Mouse (Mus musculus) spleen, postnatal 36 days (tissue): ENCODE results near the gene Gm20605.

Experiments
- DNase-seq, 2 experiments: peaks; one replicate each; pipeline ENCODE4 v3.0.0; 2022; ENCODE audit warnings: low spot score in 2 of 2, mixed read lengths in 1 of 2

The Gm20605 gene

GRCm38 (mm10) chr5:137649669-137650571 lies 20.9 kb downstream of the Gm20605 start:
- DNase-seq = no peak

DNA sequence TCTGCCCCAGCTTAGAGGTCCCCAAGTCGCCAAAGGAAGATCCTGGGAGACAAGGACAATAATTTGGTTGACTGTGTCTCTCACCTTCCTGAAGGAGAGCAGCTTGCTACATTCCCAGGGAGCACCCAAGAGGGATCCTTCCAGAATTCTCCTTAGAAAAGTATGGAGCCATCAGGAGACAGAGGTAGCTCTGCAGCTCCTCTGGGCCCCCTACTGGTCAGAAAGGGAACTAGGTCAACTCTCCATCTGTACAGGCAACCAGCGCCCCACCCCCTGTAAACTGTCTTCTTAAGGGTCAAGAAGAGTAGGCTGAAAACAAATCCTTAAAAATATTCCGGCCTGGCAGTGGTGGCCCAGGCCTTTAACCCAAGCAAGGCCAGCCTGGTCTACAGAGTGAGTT lies 23.5 kb downstream of the Gm20605 start:
- peak in 1 of 2 experiments; percentile 59 for DNase-seq

DNA sequence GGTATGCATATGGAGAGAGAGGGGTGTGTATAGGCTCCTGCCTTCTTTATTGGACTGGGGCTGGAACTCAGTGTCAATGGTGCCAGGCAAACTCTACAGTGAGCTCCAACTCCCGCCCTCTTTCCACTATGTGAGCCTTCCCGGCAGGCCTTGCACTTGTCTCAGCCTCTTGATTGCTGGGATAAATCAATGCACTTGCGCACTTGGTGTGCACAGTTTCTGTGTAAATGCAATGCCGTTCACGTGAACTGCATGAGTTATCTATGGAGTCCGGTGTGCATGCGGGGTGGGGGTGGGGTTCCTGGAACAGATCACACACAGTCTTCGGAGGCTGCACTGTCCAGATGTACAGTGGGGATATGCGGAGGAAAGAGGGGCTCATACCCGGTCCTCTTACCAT lies 24.4 kb downstream of the Gm20605 start:
- DNase-seq = no peak

GRCm38 (mm10) chr5:137654746-137655145 lies 25.8 kb downstream of the Gm20605 start:
- DNase-seq = no peak

DNA sequence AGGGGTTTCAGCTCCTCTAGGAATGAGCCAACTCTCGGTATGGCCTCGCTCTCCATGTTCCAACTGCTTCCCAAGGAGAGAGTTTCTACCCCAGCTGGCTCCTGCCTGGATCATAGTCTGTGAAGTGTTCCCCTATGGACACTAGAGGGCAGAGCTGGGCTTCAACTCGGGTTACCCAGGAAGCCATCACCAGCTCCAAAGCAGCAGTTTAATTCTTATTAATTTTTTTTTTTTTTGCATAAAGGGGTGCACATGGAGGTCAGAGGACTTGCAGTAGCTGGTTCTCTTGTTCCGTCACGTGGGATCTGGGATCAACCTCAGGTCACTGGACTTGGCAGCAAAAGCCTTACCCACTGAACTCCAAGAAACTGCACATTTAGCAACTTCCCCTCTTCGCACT lies 28.0 kb downstream of the Gm20605 start:
- peak; percentile 44 to 64 for DNase-seq

DNA sequence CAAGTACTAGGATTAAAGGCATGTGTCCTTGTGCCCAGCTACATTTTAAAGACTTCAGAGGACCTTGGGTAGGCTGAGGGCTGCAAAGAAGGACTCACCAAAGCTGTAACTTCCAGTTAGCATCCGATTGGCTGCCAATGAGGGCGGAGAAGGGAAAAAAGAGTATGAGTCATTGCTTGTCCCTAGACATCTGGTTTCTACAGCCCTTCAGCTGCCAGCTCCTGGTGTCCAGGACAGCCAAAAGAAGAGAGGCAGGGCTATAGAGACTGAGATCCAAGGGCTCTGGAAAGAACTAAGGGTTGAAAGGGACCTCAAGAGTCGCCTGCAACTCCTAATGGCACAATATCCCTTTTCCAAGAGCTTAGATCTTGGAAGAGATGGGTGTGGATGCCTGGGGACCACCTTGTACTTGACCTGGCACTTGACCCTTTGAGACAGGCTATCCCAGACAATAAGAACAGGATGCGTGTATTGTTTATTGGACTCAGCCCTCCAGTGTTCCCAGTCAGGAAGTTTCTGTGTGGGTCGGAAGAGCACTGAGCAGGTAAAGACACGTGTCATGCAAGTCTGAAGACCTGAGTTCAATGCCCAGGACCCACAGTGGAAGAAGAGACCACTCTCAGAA lies 31.2 kb downstream of the Gm20605 start:
- no peak for DNase-seq

DNA sequence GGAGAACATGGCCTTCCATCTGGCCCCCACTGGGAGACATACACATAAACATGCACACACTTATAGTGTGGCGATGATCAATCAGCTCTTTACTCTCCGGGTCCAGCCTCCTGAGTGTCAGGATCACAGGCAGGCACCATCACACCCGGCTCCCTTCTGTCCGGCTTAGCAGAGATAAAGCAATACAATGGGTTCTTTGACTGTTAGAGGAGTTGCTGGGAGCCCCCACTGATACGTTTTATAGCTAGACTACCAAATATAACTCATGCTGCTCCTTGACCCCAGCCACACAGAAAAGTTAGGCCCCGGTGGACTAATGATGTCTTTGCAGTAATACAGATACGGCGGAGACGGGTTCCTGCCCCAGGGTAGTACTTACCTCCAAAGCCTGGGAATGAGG lies 34.1 kb downstream of the Gm20605 start:
- no peak for DNase-seq

GRCm38 (mm10) chr5:137668971-137669370 lies 40.0 kb downstream of the Gm20605 start:
- DNase-seq = no peak

DNA sequence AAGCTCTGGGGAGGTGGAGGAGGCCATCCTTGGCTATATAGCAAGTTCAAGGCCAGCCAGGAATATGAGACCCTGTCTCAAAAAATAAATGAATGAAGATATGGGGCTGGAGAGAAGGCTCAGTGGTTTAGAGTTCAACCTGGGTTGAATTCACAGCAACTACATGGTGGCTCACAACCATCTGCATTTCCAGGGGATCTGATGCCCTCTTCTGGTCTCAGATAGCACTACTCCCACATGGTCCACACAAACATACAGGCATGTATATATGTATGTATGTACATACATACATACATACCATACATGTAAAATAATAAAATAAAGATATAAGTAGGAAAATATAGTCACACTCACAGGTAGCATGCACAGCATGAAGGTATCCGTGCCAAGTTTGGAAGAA lies 41.3 kb downstream of the Gm20605 start:
- peak in 1 of 2 experiments; percentile 26 for DNase-seq

DNA sequence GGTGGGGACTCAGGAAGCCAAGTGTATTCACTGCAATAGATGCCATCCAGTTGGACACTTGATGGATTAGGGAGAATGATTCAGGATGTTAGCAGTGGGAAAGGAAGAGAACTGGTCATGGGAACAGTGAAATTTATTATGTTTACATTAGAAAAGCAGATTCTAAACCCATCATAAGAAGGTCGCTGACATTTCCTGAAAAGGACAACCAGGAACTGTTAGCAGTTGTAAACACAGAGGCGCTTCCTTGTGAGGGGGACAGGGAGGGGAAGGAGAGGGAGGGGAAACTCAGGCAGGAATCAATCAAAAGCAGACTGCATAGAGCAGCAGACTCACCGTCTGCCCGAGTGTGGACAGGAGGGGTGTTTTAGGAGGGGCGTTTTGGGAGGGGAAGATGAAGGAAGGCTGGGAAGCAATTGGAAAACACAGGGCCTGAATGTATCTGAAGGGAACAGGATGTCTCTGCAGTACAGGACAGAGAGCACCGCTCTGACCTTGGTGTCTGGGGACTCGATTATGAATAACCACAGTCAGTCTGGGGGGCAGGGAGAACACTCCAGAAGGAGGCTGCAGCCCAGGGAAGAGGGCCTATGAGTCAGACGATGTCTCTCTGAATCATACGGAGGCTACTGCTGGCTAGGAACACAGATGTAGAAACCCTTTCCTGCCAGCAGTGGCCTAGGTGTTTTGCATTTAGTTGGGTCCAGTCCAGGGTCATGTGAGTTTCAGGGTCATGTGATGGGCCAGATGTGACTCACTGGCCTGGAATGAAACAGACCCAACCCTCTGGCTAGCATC lies 42.7 kb downstream of the Gm20605 start:
- no peak for DNase-seq

DNA sequence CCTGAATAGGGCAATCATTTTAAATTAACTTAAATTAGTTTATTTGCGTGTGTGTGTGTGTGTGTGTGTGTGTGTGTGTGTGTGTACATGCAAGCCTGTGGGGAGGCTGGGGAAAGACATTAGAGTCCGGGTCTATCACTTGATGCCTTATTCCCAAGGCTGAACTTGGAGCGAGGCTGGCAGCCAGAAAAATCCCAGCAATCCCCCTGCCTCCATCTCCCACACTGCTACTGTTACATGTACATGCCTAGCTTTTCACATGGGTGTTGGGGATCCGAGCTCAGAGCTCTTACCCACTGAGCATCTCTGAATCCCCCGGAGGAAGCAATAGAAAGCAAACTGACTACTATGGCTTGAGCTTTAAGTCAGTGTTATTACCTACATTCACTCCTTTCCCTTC lies 43.4 kb downstream of the Gm20605 start:
- DNase-seq = no peak

DNA sequence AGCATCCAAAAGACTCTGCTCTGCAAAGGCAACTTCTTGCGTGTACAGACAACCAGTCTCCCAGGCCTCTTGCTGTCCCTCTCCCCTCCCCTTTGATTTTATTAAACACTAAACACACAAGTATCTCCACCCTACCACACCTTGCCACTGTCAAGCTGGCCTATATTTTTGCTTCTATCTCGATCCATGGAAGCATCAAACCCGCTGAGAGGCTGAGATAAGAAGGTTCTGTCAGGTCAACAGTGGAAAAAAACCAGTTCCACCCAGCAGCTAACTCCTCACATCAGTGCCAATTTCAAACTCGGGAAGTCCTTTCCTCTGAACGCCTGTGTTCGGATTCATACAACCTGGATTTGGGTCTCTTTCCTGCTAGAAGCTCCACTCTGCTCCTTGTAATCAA lies 44.0 kb downstream of the Gm20605 start:
- peak; percentile 17 to 46 for DNase-seq

DNA sequence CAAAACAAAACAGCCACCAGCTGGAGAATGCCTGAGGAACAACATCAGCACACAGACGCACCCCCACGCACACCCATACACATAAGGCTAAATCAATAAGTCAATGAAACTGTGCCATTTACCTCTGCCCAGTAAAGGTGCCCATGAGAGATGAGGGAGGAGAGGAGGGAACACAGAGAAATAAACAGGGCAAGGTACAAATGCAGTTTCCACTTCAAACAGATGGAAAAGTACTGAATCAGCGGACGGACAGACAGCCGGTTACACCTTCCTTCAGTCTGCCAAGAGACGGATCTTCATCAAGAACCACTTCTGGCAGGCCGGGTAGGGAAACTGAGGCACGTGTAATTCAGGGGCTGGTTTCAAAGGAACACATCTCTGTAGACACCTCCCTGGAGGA lies 45.8 kb downstream of the Gm20605 start:
- DNase-seq = no peak

DNA sequence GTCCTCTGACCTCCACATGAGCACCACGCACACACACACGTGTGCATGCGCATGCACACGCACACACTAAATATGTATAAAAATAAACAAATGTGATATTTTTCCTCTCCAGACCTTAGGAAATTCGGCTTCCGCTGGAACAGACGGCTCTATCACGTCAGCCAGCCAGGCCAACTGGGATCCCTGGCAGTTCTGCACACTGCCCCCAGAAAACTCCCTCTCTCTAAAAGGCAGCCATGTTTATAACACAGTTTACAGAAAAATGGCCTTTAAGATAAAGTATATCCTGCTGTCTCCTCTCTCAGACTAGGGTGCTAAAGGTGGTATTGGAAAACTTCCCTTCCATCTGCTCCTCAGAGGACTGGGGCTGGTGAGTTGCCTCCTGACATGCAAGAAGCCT lies 48.9 kb downstream of the Gm20605 start:
- no peak for DNase-seq

DNA sequence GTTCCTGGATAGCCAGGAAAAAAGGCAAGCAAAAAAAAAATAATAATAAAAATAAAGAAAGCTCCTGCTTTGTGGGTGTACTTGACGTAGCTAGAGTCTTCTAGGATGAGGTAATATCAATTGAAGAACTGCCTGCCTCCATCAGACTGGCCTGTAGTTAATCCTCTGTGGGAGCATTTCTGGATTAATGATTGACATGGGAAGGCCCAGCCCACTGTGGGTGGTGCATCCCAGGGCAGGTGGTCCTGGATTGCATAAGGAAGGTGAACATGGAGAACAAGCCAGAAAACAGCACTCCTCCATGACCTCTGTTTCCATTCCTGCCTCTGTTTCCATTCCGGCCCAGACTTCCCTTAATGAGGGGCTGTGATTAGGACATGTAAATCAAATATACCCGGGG lies 49.8 kb downstream of the Gm20605 start:
- DNase-seq = no peak

DNA sequence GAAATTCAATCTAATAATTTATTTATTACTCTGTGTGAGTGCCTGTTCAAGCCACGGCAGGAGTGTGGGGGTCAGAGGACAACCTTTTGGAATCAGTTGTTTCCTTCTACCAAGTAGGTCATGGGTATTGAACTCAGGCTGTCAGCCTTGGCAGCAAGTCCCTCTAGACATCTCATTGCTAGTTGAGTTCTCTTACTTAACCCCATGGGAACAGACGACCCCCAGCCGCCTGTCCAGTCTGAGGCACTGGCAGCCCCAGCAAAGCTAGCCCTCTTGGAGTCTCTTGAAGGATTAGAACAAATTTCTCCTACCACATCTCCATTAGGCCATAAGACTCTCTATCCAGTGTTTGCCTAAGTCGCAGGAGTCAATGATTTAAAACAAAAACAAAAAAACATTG lies 50.8 kb downstream of the Gm20605 start:
- no peak for DNase-seq

DNA sequence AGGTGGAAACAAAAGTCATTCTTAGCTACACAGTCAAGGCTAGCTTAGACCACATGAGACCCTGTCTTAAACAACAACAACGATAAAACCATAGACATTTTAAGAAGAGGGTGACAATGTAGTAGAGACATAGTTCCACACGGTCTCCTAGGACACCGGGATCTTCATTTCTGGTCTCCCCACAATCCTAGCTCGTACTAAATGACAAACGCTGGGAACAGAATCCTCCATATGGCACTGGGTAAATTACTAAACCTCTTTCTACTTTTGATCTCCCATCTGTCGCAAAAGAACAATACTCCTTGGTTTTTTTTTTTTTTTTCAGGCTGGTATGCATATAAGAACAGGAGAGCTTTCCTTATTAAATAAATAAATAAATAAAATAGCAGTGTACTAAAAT lies 53.6 kb downstream of the Gm20605 start:
- no peak for DNase-seq

GRCm38 (mm10) chr5:137683388-137684293 lies 54.7 kb downstream of the Gm20605 start:
- DNase-seq = peak in 1 of 2 experiments; percentile 17

DNA sequence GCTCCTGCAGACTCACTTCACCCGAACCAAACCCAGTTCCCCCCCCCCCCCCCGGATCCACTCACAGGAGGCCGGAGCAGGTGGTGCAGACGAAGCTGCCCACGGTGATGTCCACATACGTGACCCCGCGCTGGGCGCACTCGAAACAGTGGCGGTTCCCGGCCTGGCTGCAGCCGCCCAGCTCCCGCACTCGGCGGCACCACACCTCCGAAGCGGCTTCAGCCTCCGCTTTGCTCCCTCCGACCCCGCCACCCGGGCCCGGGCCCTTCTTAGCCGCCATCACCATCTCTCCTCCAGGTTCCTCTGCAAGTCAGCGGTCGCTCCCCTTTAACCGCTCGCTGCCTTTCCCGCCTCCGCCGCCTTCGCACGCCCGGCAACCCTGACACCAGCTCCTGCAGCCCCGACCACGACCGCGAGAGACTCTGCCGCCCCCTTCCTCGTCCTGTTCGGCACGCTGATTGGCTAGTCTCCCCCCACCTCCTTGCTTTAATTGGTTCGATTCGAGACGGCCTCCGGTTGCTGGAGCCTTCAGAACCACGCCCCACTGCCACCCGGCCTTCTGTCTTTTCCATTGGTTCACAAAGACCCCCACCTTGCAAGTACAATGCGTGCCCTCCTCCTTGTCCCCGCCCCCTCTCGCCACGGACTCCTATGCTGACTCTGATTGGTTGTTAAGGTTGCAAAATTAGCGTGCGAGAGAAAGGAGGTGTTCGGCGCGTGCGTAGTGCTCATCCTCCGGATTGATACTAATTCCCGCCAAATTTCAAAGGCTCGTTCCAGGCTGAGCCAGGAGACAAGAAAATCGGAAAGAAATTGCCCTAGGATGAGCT lies 55.5 kb downstream of the Gm20605 start, which contains the start of gene Agfg2:
Gene Agfg2, minus strand, starts transcription at position 433 of the 830 bp plus-strand sequence.
- peak; percentile 100 for DNase-seq

DNA sequence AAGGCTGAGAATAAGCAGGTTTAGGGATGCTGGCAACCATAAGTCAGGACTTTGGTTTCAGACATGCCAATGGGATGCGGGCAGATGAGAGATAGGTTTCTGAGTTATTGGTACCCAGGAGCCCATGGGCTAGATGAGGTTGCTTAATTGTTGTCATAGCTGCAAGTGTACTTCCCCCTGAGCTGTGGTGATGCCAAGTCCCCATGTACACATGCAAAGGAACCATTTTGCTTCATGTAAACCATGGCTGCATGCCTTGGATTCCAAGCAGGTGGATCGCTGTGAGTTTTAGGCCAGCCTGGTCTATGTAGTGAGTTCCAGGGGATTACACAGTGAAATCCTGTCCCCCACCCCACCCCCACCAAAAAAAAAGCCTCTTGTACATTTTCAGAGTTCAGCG lies 56.7 kb downstream of the Gm20605 start:
- DNase-seq = no peak
